Mouse (Mus musculus) stomach, adult 2 months (tissue): ENCODE measurements around the gene L1cam. TPM values are rescaled to one million over a fixed set of nuclear protein-coding genes. Genes with fewer than 3 reads are reported as not detected.

ENCODE experiments used
- polyA plus RNA-seq: library from polyadenylated mRNA; depleted of rRNA; stranded (reverse); fragments of >200 nt; gene quantifications from 2 replicates; pipeline ENCODE4 v1.2.3, GENCODE M21; 2012; rRNA removed

Gene L1cam
- polyA plus RNA-seq: 3.9 and 7.1 TPM in 2 replicates

GRCm38 (mm10) chrX:73895719-73896118, at the start of gene L1cam:
Gene L1cam, minus strand, starts transcription at chrX:73896105.

GRCm38 (mm10) chrX:73930402-73931062, 34.6 kb upstream of the L1cam start, which contains the start of gene Renbp:
Gene Renbp, minus strand, starts transcription at chrX:73930850.

GRCm38 (mm10) chrX:73921823-73922549, 26.1 kb upstream of the L1cam start, which contains the start of the genes Arhgap4 and Naa10:
Gene Arhgap4, minus strand, starts transcription at chrX:73921870.
Gene Naa10, minus strand, starts transcription at chrX:73921944.

GRCm38 (mm10) chrX:73891551-73892152, 4.3 kb downstream of the L1cam start, which contains the start of gene Avpr2:
Gene Avpr2, plus strand, starts transcription at chrX:73892102.

GRCm38 (mm10) chrX:73824185-73825151, 71.4 kb downstream of the L1cam start, which contains the start of gene Pdzd4:
Gene Pdzd4, minus strand, starts transcription at chrX:73824969.

Other genes with a start within 250 kb of the L1cam start
- gene Pnck, start 236.0 kb downstream of the L1cam start, polyA plus RNA-seq: 11.4 and 14.7 TPM in 2 replicates
- gene Slc6a8, start 223.0 kb downstream of the L1cam start, polyA plus RNA-seq: 39.7 and 46.3 TPM in 2 replicates
- gene Bcap31, start 179.9 kb downstream of the L1cam start, polyA plus RNA-seq: 10.6 and 15.5 TPM in 2 replicates
- gene Abcd1, start 179.5 kb downstream of the L1cam start, polyA plus RNA-seq: 6.8 and 7.9 TPM in 2 replicates
- gene Plxnb3, start 139.0 kb downstream of the L1cam start, polyA plus RNA-seq: 0.62 and 1.2 TPM in 2 replicates
- gene Srpk3, start 121.7 kb downstream of the L1cam start, polyA plus RNA-seq: 4.5 and 7.2 TPM in 2 replicates
- gene Idh3g, start 109.2 kb downstream of the L1cam start, polyA plus RNA-seq: 58.7 and 79.3 TPM in 2 replicates
- 200 and 291 TPM in 2 replicates for gene Ssr4, start 109.1 kb downstream of the L1cam start, polyA plus RNA-seq
- 1.1 and 1.2 TPM in 2 replicates for gene Pdzd4, start 71.1 kb downstream of the L1cam start, polyA plus RNA-seq
- gene Avpr2, start 4.0 kb downstream of the L1cam start, polyA plus RNA-seq: not detected in 2 replicates
- gene Arhgap4, start 25.8 kb upstream of the L1cam start, polyA plus RNA-seq: 5.4 and 6.4 TPM in 2 replicates
- gene Naa10, start 25.8 kb upstream of the L1cam start, polyA plus RNA-seq: 23.5 and 31.0 TPM in 2 replicates
- gene Renbp, start 34.7 kb upstream of the L1cam start, polyA plus RNA-seq: 1.8 and 2.2 TPM in 2 replicates
- 33.9 and 36.4 TPM in 2 replicates for gene Hcfc1, start 70.3 kb upstream of the L1cam start, polyA plus RNA-seq
- gene Irak1, start 127.8 kb upstream of the L1cam start, polyA plus RNA-seq: 84.8 and 95.6 TPM in 2 replicates
- not detected in 2 replicates for gene Opn1mw, start 231.4 kb upstream of the L1cam start, polyA plus RNA-seq
- 1.00 and 1.5 TPM in 2 replicates for gene Mecp2, start 239.3 kb upstream of the L1cam start, polyA plus RNA-seq